Mouse (Mus musculus): ENCODE results near the gene Zranb1. TPM values are rescaled to one million over a fixed set of nuclear protein-coding genes. Genes with fewer than 3 reads are reported as not detected.
A peak's percentile ranks its signal among the peaks of the same experiment; 100 is the strongest.

The Zranb1 gene
- total and polyA plus RNA-seq, 3 experiments: 17.4 to 18.5 TPM; not detected in 1

GRCm38 (mm10) chr7:132933331-132933730 lies 2.4 kb downstream of the Zranb1 start:
- H3K79me2 ChIP-seq (ENCODE audit: control insufficient read depth, insufficient read depth, low read length, poor library complexity): peaks cover 50% of the 10 kb centered on the region

GRCm38 (mm10) chr7:132934743-132935142 lies 3.8 kb downstream of the Zranb1 start:
- peak; percentile 46 for DNase-seq (ENCODE audit: low read depth, low spot score)
- TF ChIP-seq RAD21 (IDR thresholded peaks at IDR 0.05; ENCODE audit: low read depth, low read length) (peak; percentile 0; the same call in 1 of the 2 replicates), UBTF (IDR thresholded peaks at IDR 0.05; ENCODE audit: borderline replicate concordance, insufficient read depth, low read depth, low read length) (no peak), EP300 (IDR thresholded peaks at IDR 0.05; ENCODE audit: low read depth in 1 of 2, low read length in 2 of 2) (no peak), MXI1 (IDR thresholded peaks at IDR 0.05; ENCODE audit: low read depth, low read length) (0 out of 2 replicates have a peak, but pooled peaks have one; percentile 24), MAZ (IDR thresholded peaks at IDR 0.05; ENCODE audit: low read depth, low read length) (no peak), MAFK (IDR thresholded peaks at IDR 0.05; ENCODE audit: borderline replicate concordance, low read depth, low read length) (peak; percentile 15; the same call in 1 of the 2 replicates), ZKSCAN1 (IDR thresholded peaks at IDR 0.05; ENCODE audit: low read depth, low read length) (no peak), MAX (IDR thresholded peaks at IDR 0.05; ENCODE audit: low read length) (no peak), E2F4 (IDR thresholded peaks at IDR 0.05; ENCODE audit: borderline replicate concordance, low read depth, low read length) (no peak), KAT2A (conservative IDR thresholded peaks at IDR 0.05; ENCODE audit: low read depth, low read length) (no peak), MYC (IDR thresholded peaks at IDR 0.05; ENCODE audit: low read depth, low read length) (no peak), ELF1 (IDR thresholded peaks at IDR 0.05; ENCODE audit: low read depth, low read length) (no peak), MYB (IDR thresholded peaks at IDR 0.05; ENCODE audit: low read depth, low read length) (no peak)
- H3K9ac ChIP-seq (ENCODE audit: control insufficient read depth, low read depth, low read length, poor library complexity, severe bottlenecking): no peak overlapping the region

More at GRCm38 (mm10) chr7:132933331-132933730, 2.4 kb downstream of the Zranb1 start:
- Histone ChIP-seq H3K4me3 (ENCODE audit: control insufficient read depth in 1 of 2, insufficient read depth in 1 of 2, low read depth in 2 of 2, low read length in 2 of 2) (peak overlapping the region in 1 of 2 experiments; percentile 6; a peak in 1 of 4 replicates), H3K9ac (ENCODE audit: control insufficient read depth, low read depth, low read length, poor library complexity, severe bottlenecking) (no peak overlapping the region), H3K27me3 (ENCODE audit: control insufficient read depth in 1 of 2, insufficient read depth in 2 of 2, low read length in 2 of 2) (no peaks in the 10 kb centered on the region), H3K36me3 (ENCODE audit: control insufficient read depth in 1 of 2, insufficient read depth in 2 of 2, low read length in 2 of 2) (peaks cover 0 to 30% of the 10 kb centered on the region in 2 experiments; a peak in 2 of 4 replicates), H3K4me1 (ENCODE audit: control insufficient read depth in 1 of 2, insufficient read depth in 2 of 2, low read length in 2 of 2) (peaks cover 6 to 24% of the 10 kb centered on the region in 2 experiments; a peak in 3 of 4 replicates), H3K9me3 (replicated peaks; ENCODE audit: insufficient read depth, low read length) (no peaks in the 10 kb centered on the region), H3K27ac (ENCODE audit: control insufficient read depth, low read depth, low read length) (no peak overlapping the region)
- no peak for DNase-seq (ENCODE audit: low read depth, low spot score)
- TF ChIP-seq CHD2 (IDR thresholded peaks at IDR 0.05; ENCODE audit: low read length) (no peak), TCF12 (IDR thresholded peaks at IDR 0.05; ENCODE audit: low read depth, low read length) (no peak), ELF1 (IDR thresholded peaks at IDR 0.05; ENCODE audit: low read depth, low read length) (no peak), UBTF (IDR thresholded peaks at IDR 0.05; ENCODE audit: borderline replicate concordance, insufficient read depth, low read depth, low read length) (no peak), ETS1 (IDR thresholded peaks at IDR 0.05; ENCODE audit: low read depth, low read length) (no peak), POLR2AphosphoS2 (IDR thresholded peaks at IDR 0.05; ENCODE audit: low read length) (no peak), ZC3H11A (IDR thresholded peaks at IDR 0.05; ENCODE audit: low read depth, low read length) (no peak), GABPA (IDR thresholded peaks at IDR 0.05; ENCODE audit: low read depth, low read length) (no peak), KAT2A (conservative IDR thresholded peaks at IDR 0.05; ENCODE audit: low read depth, low read length) (no peak), TAL1 (IDR thresholded peaks at IDR 0.05; ENCODE audit: low read length) (no peak), ZNF384 (IDR thresholded peaks at IDR 0.05; ENCODE audit: low read depth, low read length) (no peak), POLR2AphosphoS5 (IDR thresholded peaks at IDR 0.05; ENCODE audit: borderline replicate concordance, low read depth, low read length) (no peak), JUND (IDR thresholded peaks at IDR 0.05; ENCODE audit: low read depth, low read length) (no peak), USF1 (IDR thresholded peaks at IDR 0.05; ENCODE audit: low read depth, low read length) (no peak), ZMIZ1 (IDR thresholded peaks at IDR 0.05; ENCODE audit: low read depth, low read length) (no peak), MEF2A (IDR thresholded peaks at IDR 0.05; ENCODE audit: extremely low read depth, insufficient replicate concordance, low read depth, low read length, poor library complexity, severe bottlenecking) (no peak), NELFE (IDR thresholded peaks at IDR 0.05; ENCODE audit: low read depth, low read length) (no peak), USF2 (IDR thresholded peaks at IDR 0.05; ENCODE audit: borderline replicate concordance in 1 of 2, insufficient read depth in 1 of 2, low read depth in 1 of 2, low read length in 2 of 2) (no peak), MAZ (IDR thresholded peaks at IDR 0.05; ENCODE audit: low read depth, low read length) (no peak), MAFK (IDR thresholded peaks at IDR 0.05; ENCODE audit: borderline replicate concordance, low read depth, low read length) (no peak)

More at GRCm38 (mm10) chr7:132934743-132935142, 3.8 kb downstream of the Zranb1 start:
- Histone ChIP-seq H3K9me3 (replicated peaks; ENCODE audit: insufficient read depth, low read length) (no peaks in the 10 kb centered on the region), H3K4me1 (ENCODE audit: control insufficient read depth in 1 of 2, insufficient read depth in 2 of 2, low read length in 2 of 2) (peaks cover 6 to 24% of the 10 kb centered on the region in 2 experiments; a peak in 3 of 4 replicates), H3K36me3 (ENCODE audit: control insufficient read depth in 1 of 2, insufficient read depth in 2 of 2, low read length in 2 of 2) (peaks cover 0 to 31% of the 10 kb centered on the region in 2 experiments; a peak in 2 of 4 replicates), H3K79me2 (ENCODE audit: control insufficient read depth, insufficient read depth, low read length, poor library complexity) (peaks cover 61% of the 10 kb centered on the region), H3K27me3 (ENCODE audit: control insufficient read depth in 1 of 2, insufficient read depth in 2 of 2, low read length in 2 of 2) (no peaks in the 10 kb centered on the region), H3K4me3 (ENCODE audit: control insufficient read depth in 1 of 2, insufficient read depth in 1 of 2, low read depth in 2 of 2, low read length in 2 of 2) (no peak overlapping the region), H3K27ac (ENCODE audit: control insufficient read depth, low read depth, low read length) (no peak overlapping the region)
